Mouse (Mus musculus) CD4-positive naive resting alpha-beta T cell, adult 57 days (primary cell): ENCODE measurements around the gene Adgrg7. TPM values are rescaled to one million over a fixed set of nuclear protein-coding genes. Genes with fewer than 3 reads are reported as not detected.

ENCODE experiments used
- total RNA-seq: library from RNA; stranded (reverse); gene quantifications from one replicate; pipeline ENCODE4 v1.2.4, GENCODE M21; 2023

Gene Adgrg7
- not detected for total RNA-seq

DNA sequence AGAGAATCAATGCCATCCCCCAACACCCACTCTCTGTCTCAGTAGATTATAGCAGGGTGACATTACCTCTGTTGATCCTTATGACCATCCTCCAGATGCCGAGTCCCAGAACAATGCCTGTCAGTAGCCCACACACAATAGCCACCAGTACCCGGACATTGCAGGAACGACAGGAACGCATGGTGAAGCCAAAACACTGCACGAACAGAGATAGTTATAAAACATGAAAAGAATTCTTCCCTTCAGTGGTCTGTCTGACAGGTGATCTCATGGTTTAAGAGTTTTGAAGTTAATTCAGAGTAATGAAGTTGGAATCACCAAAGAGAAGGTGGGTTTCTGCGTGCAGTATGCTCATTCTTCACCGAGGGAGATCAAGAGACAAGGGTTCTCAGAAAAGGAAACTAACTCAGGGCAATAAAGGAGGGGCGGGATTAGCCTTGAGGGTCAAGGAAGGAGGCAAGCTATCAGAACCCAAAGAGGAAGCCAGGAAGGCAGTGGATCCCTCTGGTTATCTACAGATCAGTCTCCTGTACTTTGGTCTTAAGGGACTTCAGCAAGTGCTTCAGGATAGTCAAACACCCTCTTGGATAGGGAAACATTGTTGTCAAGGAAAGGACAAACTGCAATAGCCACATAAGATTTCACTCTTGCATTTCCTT is at the start of gene Adgrg7:
Gene Adgrg7, minus strand, starts transcription at position 375 of the 659 bp plus-strand sequence.

DNA sequence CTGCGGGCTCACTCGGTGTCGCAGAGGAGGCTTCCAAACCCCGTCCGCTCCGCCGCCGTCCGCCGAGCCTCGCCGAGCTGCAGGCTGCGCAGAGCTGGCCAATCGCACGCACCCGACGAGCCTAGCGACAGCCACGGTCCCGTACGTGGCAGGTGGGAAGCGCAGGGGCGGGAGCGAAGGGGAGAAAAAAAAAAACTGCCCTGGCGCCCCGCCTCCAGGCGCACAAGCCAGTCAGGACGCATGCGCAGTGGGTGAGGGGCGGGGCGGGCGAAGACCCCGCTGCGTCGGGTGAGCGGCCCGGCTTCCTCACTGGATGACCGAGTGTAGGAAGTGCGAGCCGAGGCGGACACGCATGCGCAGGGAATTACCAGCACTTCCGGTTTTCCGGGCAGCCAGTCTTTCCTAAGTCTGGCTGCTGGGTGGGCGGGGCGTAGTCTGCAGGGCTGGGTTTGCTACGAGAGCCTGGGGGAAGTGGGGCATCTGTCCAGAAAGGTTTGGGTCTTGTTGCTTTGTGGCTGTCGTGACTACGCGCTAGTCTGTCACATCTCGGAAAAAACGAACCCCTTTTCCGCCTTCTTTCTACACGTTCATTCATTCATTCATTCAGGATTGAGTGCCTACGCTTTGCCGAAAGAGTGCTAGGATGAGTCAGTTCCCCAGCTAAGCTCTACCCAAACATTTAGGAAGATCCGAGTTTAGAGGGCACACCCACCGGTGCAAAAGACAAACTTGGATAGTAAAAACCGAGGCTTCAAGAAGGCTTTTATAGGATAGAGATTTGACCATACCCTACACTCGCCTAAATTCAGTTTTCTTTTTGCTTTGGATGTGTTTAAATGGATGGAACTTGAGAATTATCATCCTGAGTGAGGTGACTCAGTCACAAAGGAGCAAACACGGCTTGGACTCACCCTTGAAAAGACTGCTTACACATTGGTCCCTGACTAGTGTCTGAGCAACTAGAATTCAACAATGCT is 78.1 kb downstream of the Adgrg7 start, which contains the start of gene Tfg:
Gene Tfg, minus strand, starts transcription at position 227 of the 977 bp plus-strand sequence.

Other genes with a start within 250 kb of the Adgrg7 start
- 25.9 TPM for gene Tfg, start 78.4 kb downstream of the Adgrg7 start, total RNA-seq
- not detected for gene Tmem45a, start 90.3 kb upstream of the Adgrg7 start, total RNA-seq
- gene Lnp1, start 132.2 kb upstream of the Adgrg7 start, total RNA-seq, result not detected